Mouse (Mus musculus) kidney, adult 2 months (tissue): ENCODE data around the gene Capza1. TPM values are rescaled to one million over a fixed set of nuclear protein-coding genes. Genes with fewer than 3 reads are reported as not detected.

Source experiments
- DNase-seq: peaks from one replicate; pipeline ENCODE4 v3.0.0; 2021
- H3K27ac ChIP-seq: fragments of 200-500 bp; 2 replicates; pipeline ENCODE4 v1.5.1; 2012; ENCODE audit warnings: low read depth, low read length, control low read depth, inconsistent platforms; ENCODE audit not compliant: insufficient read depth
- H3K27me3 ChIP-seq: fragments of 200-500 bp; replicated peaks from 2 replicates; pipeline ENCODE4 v1.6.1; 2012; ENCODE audit warnings: mild to moderate bottlenecking, moderate library complexity, low read length, inconsistent platforms; ENCODE audit not compliant: control insufficient read depth, insufficient read depth
- H3K36me3 ChIP-seq: fragments of 200-500 bp; 2 replicates; pipeline ENCODE4 v1.6.1; 2012; ENCODE audit warnings: mild to moderate bottlenecking, moderate library complexity, low read length, inconsistent platforms; ENCODE audit not compliant: control insufficient read depth, insufficient read depth
- H3K4me1 ChIP-seq: fragments of 200-500 bp; 2 replicates; pipeline ENCODE4 v1.6.1; 2011; ENCODE audit warnings: low read length; ENCODE audit not compliant: control insufficient read depth, insufficient read depth
- H3K4me3 ChIP-seq: fragments of 200-500 bp; 2 replicates; pipeline ENCODE4 v1.5.1; 2011; ENCODE audit warnings: mild to moderate bottlenecking, low read depth, low read length, control low read depth; ENCODE audit not compliant: insufficient read depth
- CTCF ChIP-seq: fragments of 200-500 bp; conservative IDR thresholded peaks from 2 replicates; pipeline ENCODE4 v1.5.1; 2011; ENCODE audit warnings: low read depth, mild to moderate bottlenecking, control low read depth, low read length, moderate library complexity, mixed read lengths; ENCODE audit not compliant: insufficient read depth, insufficient read length
- POLR2A ChIP-seq: fragments of 200-500 bp; IDR thresholded peaks from one replicate; pipeline ENCODE4 v1.6.1; 2011; ENCODE audit warnings: low read depth, low read length, control low read depth
- WGBS: fragments of 180-500 bp; shearing (Covaris S2); methylation state at CpG from one replicate; pipeline ENCODE4 v1.1.7; 2018; 5-methylcytosine and 5-hydroxymethylcytosine counted together
- polyA plus RNA-seq: library from polyadenylated mRNA; depleted of rRNA; stranded (reverse); fragments of >200 nt; gene quantifications from 2 replicates; pipeline ENCODE4 v1.2.3, GENCODE M21; 2012

Capza1 gene
- polyA plus RNA-seq, 1 experiment: 22.1 TPM

GRCm38 (mm10) chr3:104794953-104795470 lies 69.3 kb downstream of the Capza1 start:
- no peak for TF ChIP-seq CTCF
- TF ChIP-seq POLR2A: no peak
- no peak for DNase-seq
- Histone ChIP-seq H3K27ac (0 out of 2 replicates have a peak overlapping the region, but pooled peaks have one; percentile 7), H3K4me3 (no peak overlapping the region), H3K36me3 (no peaks in the 10 kb centered on the region), H3K27me3 (no peaks in the 10 kb centered on the region), H3K4me1 (peaks cover 29% of the 10 kb centered on the region; the same call in 1 of the 2 replicates)
- WGBS: 55% methylated on average over 12 of the region's 12 CpGs

GRCm38 (mm10) chr3:104793871-104794828 lies 70.2 kb downstream of the Capza1 start:
- H3K4me1 ChIP-seq: peaks cover 31% of the 10 kb centered on the region; the same call in 1 of the 2 replicates
- DNase-seq: peak; percentile 98

GRCm38 (mm10) chr3:104792360-104793270 lies 71.7 kb downstream of the Capza1 start:
- Histone ChIP-seq H3K36me3 (no peaks in the 10 kb centered on the region), H3K4me1 (peaks cover 31% of the 10 kb centered on the region; the same call in 1 of the 2 replicates), H3K4me3 (no peak overlapping the region), H3K27ac (no peak overlapping the region), H3K27me3 (no peaks in the 10 kb centered on the region)
- TF ChIP-seq CTCF (no peak), POLR2A (no peak)
- WGBS: 75% methylated on average over 15 of the region's 15 CpGs
- DNase-seq: no peak

More at GRCm38 (mm10) chr3:104793871-104794828, 70.2 kb downstream of the Capza1 start:
- H3K27ac ChIP-seq: peak overlapping the region; percentile 34
- WGBS: 41% methylated on average over 20 of the region's 20 CpGs
- TF ChIP-seq CTCF: no peak
- no peak for TF ChIP-seq POLR2A
- no peak overlapping the region for H3K4me3 ChIP-seq
- no peaks in the 10 kb centered on the region for H3K27me3 ChIP-seq
- no peaks in the 10 kb centered on the region for H3K36me3 ChIP-seq

- H3K27me3 ChIP-seq: no peaks in the 10 kb centered on the region
- H3K27ac ChIP-seq: no peak overlapping the region
- no peak for DNase-seq
- no peak overlapping the region for H3K4me3 ChIP-seq
- H3K36me3 ChIP-seq: no peaks in the 10 kb centered on the region
- 89% methylated on average over 8 of the region's 8 CpGs for WGBS
- TF ChIP-seq POLR2A (no peak), CTCF (no peak)
- H3K4me1 ChIP-seq: peaks cover 30% of the 10 kb centered on the region; the same call in 1 of the 2 replicates
These were observed 72.6 kb downstream of the Capza1 start for GRCm38 (mm10) chr3:104791671-104792070.

- no peaks in the 10 kb centered on the region for H3K36me3 ChIP-seq
- peaks cover 25% of the 10 kb centered on the region; the same call in 1 of the 2 replicates for H3K4me1 ChIP-seq
- peak overlapping the region; percentile 66; the same call in 1 of the 2 replicates for H3K4me3 ChIP-seq
- TF ChIP-seq POLR2A: no peak
- no peak for TF ChIP-seq CTCF
- H3K27me3 ChIP-seq: no peaks in the 10 kb centered on the region
- no peak overlapping the region for H3K27ac ChIP-seq
- no peak for DNase-seq
- 48% methylated on average over 4 of the region's 4 CpGs for WGBS
These were observed 73.3 kb downstream of the Capza1 start for GRCm38 (mm10) chr3:104791017-104791416.

GRCm38 (mm10) chr3:104790401-104790937 lies 73.8 kb downstream of the Capza1 start:
- Histone ChIP-seq H3K27ac (peak overlapping the region; percentile 48; the same call in 1 of the 2 replicates), H3K4me3 (peak overlapping the region; percentile 66; the same call in 1 of the 2 replicates), H3K27me3 (no peaks in the 10 kb centered on the region), H3K4me1 (peaks cover 20% of the 10 kb centered on the region; the same call in 1 of the 2 replicates), H3K36me3 (no peaks in the 10 kb centered on the region)
- TF ChIP-seq POLR2A (no peak), CTCF (no peak)
- WGBS: 25% methylated on average over 6 of the region's 6 CpGs
- DNase-seq: peak; percentile 70
